Mouse (Mus musculus) cerebellum, adult 2 months (tissue): ENCODE data around the gene Tnni3k. TPM values are rescaled to one million over a fixed set of nuclear protein-coding genes. Genes with fewer than 3 reads are reported as not detected.

Experiments
- DNase-seq, 2 experiments: peaks; one replicate each; pipeline ENCODE4 v3.0.0; 2021
- H3K27ac ChIP-seq: fragments of 200-500 bp; 2 replicates; pipeline ENCODE4 v1.5.1; 2012; ENCODE audit warnings: low read length, control low read depth, inconsistent platforms; ENCODE audit not compliant: insufficient read depth
- H3K27me3 ChIP-seq: fragments of 200-500 bp; 2 replicates; pipeline ENCODE4 v1.6.1; 2012; ENCODE audit warnings: inconsistent platforms, mild to moderate bottlenecking, low read length, moderate library complexity; ENCODE audit not compliant: control insufficient read depth, insufficient read depth
- H3K4me1 ChIP-seq: fragments of 200-500 bp; 2 replicates; pipeline ENCODE4 v1.6.1; 2011; ENCODE audit warnings: low read length; ENCODE audit not compliant: control insufficient read depth, insufficient read depth
- H3K4me3 ChIP-seq: fragments of 200-500 bp; replicated peaks from 2 replicates; pipeline ENCODE3; 2011; ENCODE audit warnings: mild to moderate bottlenecking, low read depth, low read length, control low read depth; ENCODE audit not compliant: insufficient read depth
- CTCF ChIP-seq: fragments of 200-500 bp; IDR thresholded peaks from 2 replicates; pipeline ENCODE4 v1.5.1; 2011; ENCODE audit warnings: low read depth, mild to moderate bottlenecking, control low read depth, low read length, moderate library complexity, borderline replicate concordance; ENCODE audit not compliant: insufficient read depth
- POLR2A ChIP-seq: fragments of 200-500 bp; IDR thresholded peaks from 2 replicates; pipeline ENCODE4 v1.6.1; 2011; ENCODE audit warnings: low read length, control low read depth, borderline replicate concordance; ENCODE audit not compliant: insufficient read depth
- WGBS: fragments of 180-500 bp; shearing (Covaris S2); methylation state at CpG from one replicate; pipeline ENCODE4 v1.1.7; 2018; 5-methylcytosine and 5-hydroxymethylcytosine counted together
- polyA plus RNA-seq: library from polyadenylated mRNA; depleted of rRNA; stranded (reverse); fragments of >200 nt; gene quantifications from 2 replicates; pipeline ENCODE4 v1.2.3, GENCODE M21; 2012

The Tnni3k gene
- polyA plus RNA-seq, 1 experiment = 0.10 TPM

DNA sequence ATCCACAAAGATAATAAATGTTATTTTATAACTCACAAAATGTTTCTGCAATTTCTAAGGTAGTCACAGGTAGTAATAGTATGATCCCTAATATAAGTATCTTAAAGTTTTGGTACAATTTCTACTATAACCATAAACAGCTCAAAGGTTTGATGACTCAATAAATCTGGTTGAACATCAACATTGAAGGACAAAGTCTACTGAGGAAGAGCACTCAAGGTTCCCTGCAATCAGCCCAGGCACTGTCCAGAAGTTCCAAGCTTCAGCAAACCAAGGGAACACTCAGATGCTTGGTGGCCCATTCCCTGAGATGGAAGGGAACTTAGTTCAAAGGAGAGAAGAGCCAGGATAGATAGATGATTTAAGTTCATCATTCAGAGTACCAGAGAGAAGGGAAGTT lies 62.5 kb downstream of the Tnni3k start:
- DNase-seq = no peak
- TF ChIP-seq CTCF (no peak), POLR2A (no peak)
- no peak overlapping the region for H3K4me3 ChIP-seq
- no peak overlapping the region for H3K27ac ChIP-seq
- no peaks in the 10 kb centered on the region for H3K4me1 ChIP-seq
- H3K27me3 ChIP-seq = no peaks in the 10 kb centered on the region

DNA sequence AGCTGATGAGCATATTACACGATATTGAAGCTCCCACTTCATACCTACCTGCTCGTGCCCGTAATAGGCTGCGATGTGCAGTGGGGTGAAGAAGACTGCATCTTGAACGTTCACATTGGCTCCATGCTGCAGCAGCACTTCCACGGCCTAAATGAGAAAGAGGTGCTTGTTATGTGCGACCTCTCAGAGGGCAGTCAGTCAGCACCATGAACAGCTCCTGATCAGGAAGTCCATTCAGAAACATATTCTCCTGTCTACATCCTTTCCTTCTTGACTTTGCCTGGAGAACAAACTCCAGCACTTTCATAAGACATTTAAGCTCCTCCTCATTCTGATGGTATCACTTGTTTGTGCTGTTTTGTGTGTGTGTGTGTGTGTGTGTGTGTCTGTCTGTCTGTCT lies 76.1 kb downstream of the Tnni3k start:
- Histone ChIP-seq H3K4me1 (no peaks in the 10 kb centered on the region), H3K4me3 (no peak overlapping the region), H3K27ac (no peak overlapping the region), H3K27me3 (no peaks in the 10 kb centered on the region)
- no peak for DNase-seq
- TF ChIP-seq CTCF (no peak), POLR2A (no peak)
- 83% methylated on average over 7 of the region's 7 CpGs for WGBS

DNA sequence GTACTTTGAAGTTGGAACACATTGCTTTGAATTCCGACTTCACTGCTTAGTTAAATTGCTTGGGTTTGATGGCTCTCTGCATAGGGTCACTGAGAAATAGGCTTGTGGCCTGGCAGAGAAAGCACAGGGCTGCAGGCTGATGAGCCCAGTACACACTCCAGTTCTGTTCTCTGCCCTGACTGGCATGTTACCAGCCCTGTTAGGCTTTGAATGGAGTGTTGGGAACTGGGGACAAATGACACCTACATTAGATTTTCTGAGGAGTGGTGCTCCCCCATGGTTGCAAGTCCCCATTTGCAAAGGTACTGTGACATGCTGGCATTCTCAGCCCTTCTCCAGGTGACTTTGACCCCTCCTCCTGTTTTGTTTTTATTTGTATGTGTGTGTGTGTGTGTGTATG lies 83.6 kb downstream of the Tnni3k start:
- no peak for DNase-seq
- Histone ChIP-seq H3K4me1 (no peaks in the 10 kb centered on the region), H3K27ac (no peak overlapping the region), H3K27me3 (no peaks in the 10 kb centered on the region), H3K4me3 (no peak overlapping the region)
- no peak for TF ChIP-seq POLR2A
- WGBS = 89% methylated on average over 1 of the region's 1 CpGs

DNA sequence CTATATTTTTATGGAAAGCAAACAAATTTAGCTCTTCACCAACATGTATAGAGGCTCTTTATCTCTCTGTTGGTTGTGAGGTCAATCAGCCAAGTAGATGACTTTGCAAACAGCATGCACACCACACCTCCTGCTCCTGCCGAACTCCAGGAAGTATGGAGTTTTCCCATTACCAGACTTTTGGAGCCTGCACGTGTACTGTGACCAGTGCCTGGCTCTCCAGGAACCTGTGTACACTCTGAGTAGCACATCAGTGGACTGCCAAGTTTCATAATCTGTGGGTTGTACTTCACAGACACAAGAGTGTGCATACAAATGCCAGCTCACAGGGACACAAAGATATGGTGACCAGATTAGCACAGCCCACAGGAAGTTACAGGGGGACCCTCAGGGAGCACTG lies 84.2 kb downstream of the Tnni3k start:
- Histone ChIP-seq H3K4me1 (no peaks in the 10 kb centered on the region), H3K27ac (no peak overlapping the region), H3K4me3 (no peak overlapping the region), H3K27me3 (no peaks in the 10 kb centered on the region)
- TF ChIP-seq CTCF = no peak
- no peak for TF ChIP-seq POLR2A
- WGBS = 57% methylated on average over 2 of the region's 2 CpGs
- no peak for DNase-seq

DNA sequence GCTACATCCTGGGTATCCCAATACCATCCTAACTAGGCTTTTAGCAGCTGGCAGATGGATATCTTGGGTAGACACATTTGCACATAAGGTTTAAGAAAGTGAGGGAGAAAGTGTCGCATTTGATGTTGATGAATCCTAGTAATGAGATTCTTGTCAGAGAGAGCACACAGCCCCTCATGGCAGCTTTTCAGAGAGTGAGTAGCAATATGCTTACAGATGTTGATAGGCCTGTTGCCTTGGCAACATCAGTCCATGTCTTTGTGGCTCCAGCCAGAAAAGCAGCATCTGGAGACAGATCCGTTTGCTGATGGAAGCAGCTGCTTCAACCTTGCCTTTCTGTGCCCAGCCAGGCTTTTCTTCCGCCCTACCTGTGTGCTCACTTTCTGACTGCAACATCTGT lies 93.9 kb downstream of the Tnni3k start:
- no peak overlapping the region for H3K27ac ChIP-seq

DNA sequence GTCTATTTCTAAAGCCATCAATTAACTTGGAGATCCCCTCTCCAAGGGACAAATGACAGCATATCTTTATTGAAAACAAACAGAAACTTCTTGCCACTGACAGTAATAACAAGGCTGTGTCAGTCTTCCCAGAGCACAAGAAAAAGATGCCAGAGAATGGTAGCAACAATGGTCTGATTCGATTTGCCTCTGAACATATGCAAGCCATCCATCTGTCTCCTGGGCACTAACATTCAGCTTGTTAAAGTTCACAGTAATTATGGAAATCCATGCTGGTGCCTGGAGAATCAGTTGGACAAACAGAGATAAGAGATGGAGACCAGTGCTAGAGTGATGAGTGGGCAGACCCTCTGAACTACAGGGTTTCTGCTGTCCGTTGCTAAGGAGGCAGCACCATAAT lies 102.1 kb downstream of the Tnni3k start:
- no peaks in the 10 kb centered on the region for H3K4me1 ChIP-seq
- H3K27ac ChIP-seq = no peak overlapping the region
- TF ChIP-seq POLR2A (no peak), CTCF (no peak)
- 42% methylated on average over 2 of the region's 2 CpGs for WGBS
- no peak overlapping the region for H3K4me3 ChIP-seq
- no peak for DNase-seq
- no peaks in the 10 kb centered on the region for H3K27me3 ChIP-seq

More for the DNA sequence above, 93.9 kb downstream of the Tnni3k start:
- no peak overlapping the region for H3K4me3 ChIP-seq
- TF ChIP-seq POLR2A (no peak), CTCF (no peak)
- no peaks in the 10 kb centered on the region; the same call in 1 of the 2 replicates for H3K27me3 ChIP-seq
- no peaks in the 10 kb centered on the region for H3K4me1 ChIP-seq
- WGBS = 59% methylated on average over 3 of the region's 3 CpGs
- no peak for DNase-seq

DNA sequence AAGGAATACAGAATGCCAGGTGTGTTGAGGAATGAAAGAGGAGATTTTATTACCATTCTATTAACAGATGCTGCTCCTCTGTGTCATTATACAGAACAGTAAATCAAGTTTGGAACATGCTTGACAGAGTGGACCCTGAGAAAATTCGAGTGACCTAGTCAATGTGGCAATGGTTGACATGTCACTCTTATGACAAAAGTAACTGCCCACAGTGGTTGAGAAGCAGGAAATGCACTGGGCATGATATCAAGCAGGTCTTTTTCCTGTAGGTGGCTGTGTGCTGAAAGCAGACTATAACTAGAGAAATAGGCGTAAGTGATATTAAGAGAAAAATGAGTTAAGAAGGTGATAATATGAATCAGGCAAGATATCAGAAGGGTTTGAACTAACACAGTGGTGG lies 105.7 kb downstream of the Tnni3k start:
- DNase-seq = no peak
- H3K4me1 ChIP-seq = no peaks in the 10 kb centered on the region; the same call in 1 of the 2 replicates
- no peaks in the 10 kb centered on the region for H3K27me3 ChIP-seq
- no peak overlapping the region for H3K27ac ChIP-seq
- 71% methylated on average over 2 of the region's 2 CpGs for WGBS
- no peak overlapping the region for H3K4me3 ChIP-seq
- TF ChIP-seq CTCF (no peak), POLR2A (no peak)

DNA sequence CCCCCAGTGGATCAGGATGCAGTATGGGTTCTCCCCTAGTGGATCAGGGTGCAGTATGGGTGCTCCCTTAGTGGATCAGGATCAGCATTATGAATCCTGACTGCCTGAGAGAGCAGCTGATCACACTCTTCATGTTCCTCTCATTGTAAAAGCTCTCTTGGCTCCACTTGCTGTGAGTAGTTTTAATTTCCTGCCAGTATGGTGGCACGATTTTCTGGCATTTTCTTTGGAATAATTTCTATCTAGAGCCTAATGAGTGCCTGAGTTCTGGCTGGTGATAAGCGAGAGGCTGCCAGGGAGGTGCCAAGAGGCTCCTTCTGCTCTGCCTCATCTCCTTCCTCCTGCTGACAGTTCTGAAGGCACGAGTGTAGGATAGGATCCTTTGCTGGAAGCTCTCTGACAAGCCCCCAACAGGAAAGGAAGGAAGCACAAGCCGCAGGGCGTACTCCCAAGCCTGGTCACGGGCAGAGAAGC lies 109.5 kb downstream of the Tnni3k start:
- Histone ChIP-seq H3K4me1 (no peaks in the 10 kb centered on the region; the same call in 1 of the 2 replicates), H3K27me3 (no peaks in the 10 kb centered on the region; the same call in 1 of the 2 replicates), H3K4me3 (no peak overlapping the region), H3K27ac (no peak overlapping the region)
- WGBS = 13% methylated on average over 6 of the region's 6 CpGs
- no peak for TF ChIP-seq POLR2A
- no peak for TF ChIP-seq CTCF
- DNase-seq = peak; percentile 22 to 61

DNA sequence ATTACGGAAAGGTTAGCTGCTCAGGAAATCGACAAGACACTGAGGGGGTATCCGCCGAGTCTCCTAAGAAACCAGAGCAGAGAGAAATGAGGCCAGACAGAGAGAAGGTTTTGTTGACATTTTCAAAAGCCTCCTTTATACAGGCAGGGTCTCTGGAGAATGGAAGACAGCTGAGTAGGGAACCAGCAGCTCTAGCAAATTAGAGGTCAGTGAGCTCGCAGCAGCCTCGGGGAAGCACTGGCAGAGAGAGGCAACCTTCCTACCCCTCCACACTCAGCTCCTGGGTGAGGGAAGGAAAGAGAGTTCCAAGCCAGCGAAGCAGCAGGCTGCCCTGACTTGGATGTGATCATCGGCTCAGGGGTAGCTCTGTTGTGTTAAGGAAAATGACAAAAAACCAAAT lies 127.5 kb downstream of the Tnni3k start:
- no peaks in the 10 kb centered on the region for H3K4me1 ChIP-seq
- H3K27me3 ChIP-seq = no peaks in the 10 kb centered on the region
- no peak overlapping the region for H3K27ac ChIP-seq
- peak in 1 of 2 experiments; percentile 5 for DNase-seq
- no peak overlapping the region for H3K4me3 ChIP-seq
- 37% methylated on average over 8 of the region's 8 CpGs for WGBS
- no peak for TF ChIP-seq POLR2A
- TF ChIP-seq CTCF = no peak

DNA sequence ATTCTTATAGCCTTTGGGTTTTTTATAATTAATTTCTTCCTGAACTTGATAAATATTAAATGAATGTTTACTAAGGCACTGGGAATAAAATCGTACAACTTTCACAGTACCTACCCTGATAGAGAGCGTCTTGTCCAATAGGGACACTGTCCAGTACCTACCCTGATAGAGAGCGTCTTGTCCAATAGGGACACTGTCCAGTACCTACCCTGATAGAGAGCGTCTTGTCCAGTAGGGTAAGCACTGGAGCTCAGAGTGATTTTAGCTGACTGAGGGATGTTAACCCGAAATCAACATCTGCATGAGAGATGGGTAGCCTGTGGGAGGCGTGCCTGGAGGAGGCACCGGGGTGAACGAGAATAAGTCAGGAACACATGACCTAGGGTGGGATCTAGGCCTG lies 130.3 kb downstream of the Tnni3k start:
- Histone ChIP-seq H3K27ac (no peak overlapping the region), H3K4me3 (no peak overlapping the region), H3K27me3 (no peaks in the 10 kb centered on the region), H3K4me1 (no peaks in the 10 kb centered on the region)
- 93% methylated on average over 8 of the region's 8 CpGs for WGBS
- TF ChIP-seq CTCF = no peak
- no peak for TF ChIP-seq POLR2A
- DNase-seq = no peak
